Mouse (Mus musculus) heart, adult 2 months (tissue): ENCODE measurements around the gene Ptprd. TPM values are rescaled to one million over a fixed set of nuclear protein-coding genes. Genes with fewer than 3 reads are reported as not detected.

Experiments
- DNase-seq, 2 experiments: peaks; one replicate each; pipeline ENCODE4 v3.0.0; 2021
- H3K27ac ChIP-seq: fragments of 200-600 bp; 2 replicates; pipeline ENCODE4 v1.8.1; 2022
- H3K27me3 ChIP-seq: fragments of 200-500 bp; 2 replicates; pipeline ENCODE4 v1.6.1; 2012; ENCODE audit warnings: mild to moderate bottlenecking, low read length, inconsistent platforms, mixed read lengths; ENCODE audit not compliant: control insufficient read depth, insufficient read depth
- H3K36me3 ChIP-seq: fragments of 200-500 bp; 2 replicates; pipeline ENCODE4 v1.6.1; 2012; ENCODE audit warnings: low read length, inconsistent platforms; ENCODE audit not compliant: control insufficient read depth, insufficient read depth
- H3K4me1 ChIP-seq: fragments of 200-500 bp; 2 replicates; pipeline ENCODE4 v1.6.1; 2011; ENCODE audit warnings: low read length; ENCODE audit not compliant: control insufficient read depth, insufficient read depth
- H3K4me3 ChIP-seq: fragments of 200-600 bp; 2 replicates; pipeline ENCODE4 v1.8.1; 2022
- H3K79me2 ChIP-seq: fragments of 200-500 bp; replicated peaks from 2 replicates; pipeline ENCODE4 v1.6.1; 2012; ENCODE audit warnings: mild to moderate bottlenecking, inconsistent platforms, low read length, moderate library complexity, mixed read lengths; ENCODE audit not compliant: control insufficient read depth, insufficient read depth
- H3K9ac ChIP-seq: fragments of 200-500 bp; 2 replicates; pipeline ENCODE4 v1.6.1; 2012; ENCODE audit warnings: low read depth, mild to moderate bottlenecking, control low read depth, inconsistent platforms, low read length, mixed read lengths
- CTCF ChIP-seq: fragments of 200-600 bp; IDR thresholded peaks from 2 replicates; pipeline ENCODE4 v1.8.1; 2022; ENCODE audit warnings: antibody characterized with exemption, mild to moderate bottlenecking, moderate library complexity
- EP300 ChIP-seq: fragments of 200-500 bp; IDR thresholded peaks from 2 replicates; pipeline ENCODE4 v1.6.1; 2011; ENCODE audit warnings: low read depth, low read length, control low read depth; ENCODE audit not compliant: insufficient read depth
- POLR2A ChIP-seq: fragments of 200-500 bp; IDR thresholded peaks from 2 replicates; pipeline ENCODE4 v1.6.1; 2011; ENCODE audit warnings: mild to moderate bottlenecking, low read depth, low read length, control low read depth; ENCODE audit not compliant: insufficient read depth
- WGBS: fragments of 180-500 bp; shearing (Covaris S2); methylation state at CpG from one replicate; pipeline ENCODE4 v1.1.7; 2018; 5-methylcytosine and 5-hydroxymethylcytosine counted together
- intact Hi-C: fragments of 180-260 bp; cut with DNase I; formaldehyde crosslinking; loops from one replicate; pipeline ENCODE4 v1.15.1; 2025
- polyA plus RNA-seq: library from polyadenylated mRNA; depleted of rRNA; stranded (reverse); fragments of >200 nt; gene quantifications from 2 replicates; pipeline ENCODE4 v1.2.3, GENCODE M21; 2012
- total RNA-seq, 2 experiments: library from RNA; stranded (reverse); gene quantifications; 2 replicates each; pipeline ENCODE4 v1.2.3; 2021

Ptprd gene
- total and polyA plus RNA-seq, 3 experiments: 2.7 to 7.0 (median 5.3) TPM

- DNase-seq: no peak
- Histone ChIP-seq H3K9ac (no peak overlapping the region), H3K4me3 (no peak overlapping the region), H3K4me1 (no peaks in the 10 kb centered on the region), H3K27me3 (no peaks in the 10 kb centered on the region), H3K27ac (no peak overlapping the region), H3K79me2 (no peaks in the 10 kb centered on the region), H3K36me3 (no peaks in the 10 kb centered on the region)
- TF ChIP-seq CTCF (no peak), EP300 (no peak), POLR2A (no peak)
- intact Hi-C loops: no loop called here
- WGBS: 80% methylated on average over 6 of the region's 6 CpGs
Observed at GRCm38 (mm10) chr4:76941382-76942360, 1270.1 kb downstream of the Ptprd start.

GRCm38 (mm10) chr4:76931559-76931958, 1280.2 kb downstream of the Ptprd start:
- Histone ChIP-seq H3K27ac (no peak overlapping the region), H3K9ac (no peak overlapping the region), H3K79me2 (no peaks in the 10 kb centered on the region), H3K27me3 (no peaks in the 10 kb centered on the region), H3K36me3 (no peaks in the 10 kb centered on the region), H3K4me3 (no peak overlapping the region), H3K4me1 (no peaks in the 10 kb centered on the region)
- no peak for DNase-seq
- intact Hi-C loops: no loop called here
- TF ChIP-seq POLR2A (no peak), EP300 (no peak), CTCF (no peak)
- WGBS: 51% methylated on average over 2 of the region's 2 CpGs

DNA sequence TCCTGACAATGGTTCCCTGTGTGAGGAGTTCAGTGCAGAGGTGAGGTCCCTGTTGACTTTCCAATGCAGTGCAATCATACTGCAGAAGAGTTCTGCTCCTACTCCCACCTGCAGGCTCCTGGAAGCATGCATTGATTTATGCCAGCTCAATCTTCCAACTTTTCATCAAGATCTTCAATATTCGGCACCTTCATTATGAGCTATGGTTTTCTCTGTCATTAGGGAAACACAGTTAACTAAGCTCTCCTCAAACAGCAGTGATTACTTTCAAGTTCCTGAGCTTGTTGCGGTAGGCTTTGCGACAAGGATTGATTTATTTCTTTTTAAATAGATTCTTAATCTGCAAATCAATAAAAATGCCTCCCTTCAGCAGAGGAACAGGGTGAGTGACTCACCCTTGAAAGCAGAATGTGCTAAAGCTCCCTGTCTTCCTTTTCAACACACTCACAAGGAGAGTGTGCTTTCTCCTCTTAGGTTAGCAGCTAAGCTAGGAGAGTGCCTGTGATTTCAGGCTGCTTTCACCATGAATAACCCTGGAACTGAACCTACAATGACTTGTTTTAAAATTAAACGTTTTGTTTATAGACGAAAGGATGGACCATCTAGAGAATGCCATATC, 1298.1 kb downstream of the Ptprd start:
- H3K36me3 ChIP-seq: no peaks in the 10 kb centered on the region
- TF ChIP-seq CTCF (no peak), POLR2A (no peak)
- no peaks in the 10 kb centered on the region for H3K4me1 ChIP-seq
- intact Hi-C loops: no loop called here
- no peak overlapping the region for H3K27ac ChIP-seq
- no peak overlapping the region for H3K4me3 ChIP-seq
- no peaks in the 10 kb centered on the region for H3K79me2 ChIP-seq
- no peak for DNase-seq
- 75% methylated on average over 5 of the region's 5 CpGs for WGBS
- no peak overlapping the region for H3K9ac ChIP-seq
- no peaks in the 10 kb centered on the region for H3K27me3 ChIP-seq

DNA sequence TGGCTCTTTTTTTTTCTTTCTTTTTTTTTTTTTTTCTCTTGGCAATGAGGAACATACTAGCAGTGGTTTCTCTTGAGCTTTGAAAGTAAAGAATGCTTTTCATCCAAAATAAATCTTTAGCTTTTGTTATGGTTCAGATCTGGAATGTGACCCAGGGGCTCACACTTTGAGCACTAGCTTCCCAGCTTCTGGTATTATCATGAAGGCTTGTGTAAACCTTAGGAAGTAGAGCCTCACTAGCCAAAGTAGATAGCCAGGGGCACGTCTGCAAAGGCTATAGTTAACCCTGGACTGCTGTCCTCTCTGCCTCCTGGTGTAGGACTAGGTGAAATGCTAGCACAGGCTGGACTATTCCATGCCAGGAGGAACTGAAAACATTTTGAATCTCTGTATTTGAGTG, 1310.1 kb downstream of the Ptprd start:
- Histone ChIP-seq H3K27me3 (no peaks in the 10 kb centered on the region), H3K4me1 (no peaks in the 10 kb centered on the region), H3K27ac (no peak overlapping the region), H3K4me3 (no peak overlapping the region), H3K9ac (no peak overlapping the region), H3K36me3 (no peaks in the 10 kb centered on the region), H3K79me2 (no peaks in the 10 kb centered on the region)
- intact Hi-C loops: no loop called here
- DNase-seq: no peak
- TF ChIP-seq EP300 (no peak), CTCF (no peak), POLR2A (no peak)
- WGBS: 17% methylated on average over 1 of the region's 1 CpGs

DNA sequence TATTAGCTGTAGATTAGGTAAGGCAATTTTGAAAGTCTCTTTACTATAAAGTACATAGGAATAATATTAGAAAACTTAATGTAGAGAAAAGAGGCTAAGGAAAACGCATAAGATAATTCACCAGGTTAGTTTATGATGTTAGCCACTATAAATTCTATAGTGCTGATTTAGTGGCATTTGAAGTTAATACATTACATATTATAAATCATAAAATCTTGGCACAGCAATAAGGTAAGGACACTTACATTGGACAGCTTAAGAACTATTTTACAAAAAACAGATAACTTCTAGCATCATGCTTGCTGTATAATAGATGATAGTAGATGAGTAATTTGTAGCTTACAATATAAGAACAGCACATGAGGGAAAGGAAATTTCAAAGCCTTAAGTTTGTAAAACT, 1322.1 kb downstream of the Ptprd start:
- intact Hi-C loops: no loop called here
- TF ChIP-seq EP300 (no peak), POLR2A (no peak), CTCF (no peak)
- no peak overlapping the region for H3K4me3 ChIP-seq
- no peak overlapping the region for H3K27ac ChIP-seq
- 69% methylated on average over 1 of the region's 1 CpGs for WGBS
- no peak for DNase-seq
- H3K9ac ChIP-seq: no peak overlapping the region
- H3K79me2 ChIP-seq: no peaks in the 10 kb centered on the region
- no peaks in the 10 kb centered on the region for H3K36me3 ChIP-seq
- no peaks in the 10 kb centered on the region for H3K27me3 ChIP-seq
- no peaks in the 10 kb centered on the region for H3K4me1 ChIP-seq

DNA sequence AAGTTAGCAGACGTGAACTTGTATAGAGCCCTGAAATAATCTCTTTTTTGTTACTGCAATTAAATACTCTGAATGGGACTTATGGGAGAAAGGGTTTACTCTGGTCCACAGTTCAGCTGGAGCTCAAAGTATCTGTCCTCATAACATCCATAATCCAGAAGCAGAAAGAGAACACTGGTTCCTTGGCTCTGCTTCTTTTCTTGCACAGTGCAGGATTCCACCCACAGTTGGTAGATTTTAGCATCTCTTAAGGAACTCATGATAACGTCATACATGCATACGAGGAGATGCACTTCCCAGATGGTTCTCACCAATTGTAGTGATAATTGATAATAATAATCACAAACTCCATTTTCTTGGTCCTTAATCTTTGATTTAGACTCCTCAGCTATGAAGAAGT, 1330.2 kb downstream of the Ptprd start:
- WGBS: 55% methylated on average over 3 of the region's 3 CpGs
- H3K27me3 ChIP-seq: no peaks in the 10 kb centered on the region
- no peak overlapping the region for H3K4me3 ChIP-seq
- no peak for DNase-seq
- H3K79me2 ChIP-seq: no peaks in the 10 kb centered on the region
- no peak overlapping the region for H3K27ac ChIP-seq
- no peaks in the 10 kb centered on the region for H3K36me3 ChIP-seq
- no peaks in the 10 kb centered on the region for H3K4me1 ChIP-seq
- intact Hi-C loops: no loop called here
- TF ChIP-seq EP300: no peak
- TF ChIP-seq POLR2A: no peak
- TF ChIP-seq CTCF: no peak
- H3K9ac ChIP-seq: no peak overlapping the region
